Mouse (Mus musculus): ENCODE data around the gene Cbx4. TPM values are rescaled to one million over a fixed set of nuclear protein-coding genes. Genes with fewer than 3 reads are reported as not detected.
"Not testable (repeated sequence)": the region's sequence is repeated elsewhere in the genome, so short reads cannot be mapped to it uniquely, and the experiment has no call there.

Gene Cbx4
- polyA plus RNA-seq, 1 experiment from 2014 or later: 12.7 TPM

DNA sequence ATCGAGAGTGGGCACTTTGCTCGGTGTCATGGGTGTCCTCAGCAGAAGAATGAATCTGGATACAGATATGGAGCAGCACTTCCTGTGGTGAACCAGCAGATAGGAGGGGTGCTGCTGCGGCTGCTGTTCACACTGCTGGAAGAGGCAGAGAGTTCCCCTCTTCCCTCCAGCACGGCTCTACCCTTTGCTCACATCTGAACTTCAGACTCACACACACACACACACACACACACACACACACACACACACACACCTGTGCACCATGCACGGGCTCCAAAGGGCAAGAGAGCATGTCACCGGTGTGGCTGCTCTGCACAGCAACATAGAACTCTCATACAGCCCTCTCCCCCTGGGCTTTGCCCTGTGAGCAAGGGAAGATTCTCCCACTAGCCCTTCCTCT, 20.3 kb upstream of the Cbx4 start:
- no peaks in the 10 kb centered on the region for H3K9me3 ChIP-seq
- no peak overlapping the region for H3K4me3 ChIP-seq (replicated peaks)
- no peak overlapping the region for H3K9ac ChIP-seq
- 62% methylated on average over 6 of the region's 6 CpGs for WGBS
- H3K36me3 ChIP-seq (replicated peaks): no peaks in the 10 kb centered on the region
- H3K4me1 ChIP-seq: peaks cover 7% of the 10 kb centered on the region; the same call in 1 of the 2 replicates
- H3K4me2 ChIP-seq: no peak overlapping the region
- H3K27ac ChIP-seq: no peak overlapping the region
- no peak for ATAC-seq (ENCODE audit: low FRiP score)
- peaks cover 16% of the 10 kb centered on the region for H3K27me3 ChIP-seq

DNA sequence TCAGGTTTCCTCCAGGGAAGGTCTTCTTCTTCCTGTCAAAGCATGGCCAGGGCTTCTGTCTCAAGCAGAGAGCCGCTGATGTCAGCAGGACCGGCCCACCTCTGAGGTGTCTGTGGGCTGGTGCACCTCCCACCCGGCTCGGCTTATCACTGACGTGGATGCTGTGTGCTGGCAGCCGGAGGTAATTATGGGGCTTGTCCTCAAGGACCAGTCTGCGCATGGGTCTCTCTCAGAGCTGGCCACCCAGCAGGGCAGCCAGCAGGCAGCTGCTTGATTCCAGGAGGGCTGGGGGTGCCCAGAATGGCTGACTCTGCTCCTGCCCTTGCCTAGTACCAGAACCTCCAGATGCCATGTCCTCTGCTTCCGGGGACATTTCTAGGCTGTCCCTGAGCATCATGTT, 19.7 kb upstream of the Cbx4 start:
- WGBS: 53% methylated on average over 8 of the region's 8 CpGs
- peaks cover 11% of the 10 kb centered on the region for H3K27me3 ChIP-seq

DNA sequence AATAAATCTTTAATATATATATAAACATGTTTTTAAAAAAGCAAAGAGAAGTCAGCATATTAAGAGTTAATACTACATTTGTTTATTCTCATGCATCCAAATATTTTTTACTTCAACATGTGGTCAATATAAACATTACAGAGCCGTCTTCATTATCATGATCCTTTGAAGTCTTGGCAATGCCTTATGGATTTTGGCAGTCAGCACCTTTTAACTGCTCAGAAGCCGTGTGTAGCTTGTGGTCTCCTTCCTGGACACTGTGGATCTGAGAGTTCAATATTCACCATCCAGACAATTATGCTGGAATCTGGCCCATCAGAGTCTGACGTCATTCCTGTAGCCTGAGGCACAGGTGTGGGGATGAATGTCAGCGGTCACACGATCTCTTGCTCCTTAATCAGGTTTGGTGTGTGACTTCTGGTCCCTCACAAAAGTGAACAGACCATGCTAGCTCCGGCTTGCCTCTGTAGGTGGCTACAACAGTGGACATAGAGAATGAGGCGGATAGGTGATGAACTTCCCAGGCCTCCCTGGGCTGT, 19.1 kb upstream of the Cbx4 start:
- Histone ChIP-seq H3K9me3 (no peaks in the 10 kb centered on the region), H3K27ac (no peak overlapping the region), H3K36me3 (replicated peaks) (no peaks in the 10 kb centered on the region), H3K4me1 (peaks cover 7% of the 10 kb centered on the region; the same call in 1 of the 2 replicates), H3K4me3 (replicated peaks) (no peak overlapping the region), H3K9ac (no peak overlapping the region), H3K27me3 (peaks cover 9% of the 10 kb centered on the region), H3K4me2 (no peak overlapping the region)
- ATAC-seq (ENCODE audit: low FRiP score): no peak
- WGBS: 81% methylated on average over 7 of the region's 7 CpGs

More for the DNA sequence above, 19.7 kb upstream of the Cbx4 start:
- Histone ChIP-seq H3K9ac (no peak overlapping the region), H3K9me3 (no peaks in the 10 kb centered on the region), H3K4me3 (replicated peaks) (no peak overlapping the region), H3K4me1 (peaks cover 7% of the 10 kb centered on the region; the same call in 1 of the 2 replicates), H3K4me2 (no peak overlapping the region), H3K27ac (no peak overlapping the region), H3K36me3 (replicated peaks) (no peaks in the 10 kb centered on the region)
- 0 out of 2 replicates have a peak, but pooled peaks have one; percentile 39 for ATAC-seq (ENCODE audit: low FRiP score)

DNA sequence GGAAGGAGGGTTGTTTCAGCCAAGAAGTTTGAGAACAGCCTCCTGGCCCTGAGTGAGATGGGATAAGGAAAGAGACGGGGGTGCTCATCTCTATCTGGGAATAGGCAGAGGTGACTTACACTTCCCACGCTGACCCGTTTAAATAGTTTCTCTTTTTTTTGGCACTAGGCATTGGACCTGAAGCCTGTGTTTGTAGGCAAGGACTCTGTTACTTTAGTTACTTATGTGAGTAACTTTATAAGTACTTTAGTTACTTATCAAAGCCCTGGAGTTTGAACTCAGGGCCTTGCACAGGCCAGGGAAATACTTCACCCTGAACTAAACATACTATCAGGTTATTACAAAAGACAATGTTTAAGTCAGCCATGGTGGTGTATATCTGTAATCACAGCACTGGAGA, 18.0 kb upstream of the Cbx4 start:
- 91% methylated on average over 3 of the region's 3 CpGs for WGBS
- H3K27me3 ChIP-seq: peaks cover 9% of the 10 kb centered on the region
- no peaks in the 10 kb centered on the region for H3K9me3 ChIP-seq
- H3K4me1 ChIP-seq: peaks cover 7% of the 10 kb centered on the region; the same call in 1 of the 2 replicates
- H3K4me2 ChIP-seq: no peak overlapping the region
- no peak for ATAC-seq (ENCODE audit: low FRiP score)
- no peak overlapping the region for H3K27ac ChIP-seq
- no peaks in the 10 kb centered on the region for H3K36me3 ChIP-seq (replicated peaks)
- no peak overlapping the region for H3K4me3 ChIP-seq (replicated peaks)
- H3K9ac ChIP-seq: no peak overlapping the region

DNA sequence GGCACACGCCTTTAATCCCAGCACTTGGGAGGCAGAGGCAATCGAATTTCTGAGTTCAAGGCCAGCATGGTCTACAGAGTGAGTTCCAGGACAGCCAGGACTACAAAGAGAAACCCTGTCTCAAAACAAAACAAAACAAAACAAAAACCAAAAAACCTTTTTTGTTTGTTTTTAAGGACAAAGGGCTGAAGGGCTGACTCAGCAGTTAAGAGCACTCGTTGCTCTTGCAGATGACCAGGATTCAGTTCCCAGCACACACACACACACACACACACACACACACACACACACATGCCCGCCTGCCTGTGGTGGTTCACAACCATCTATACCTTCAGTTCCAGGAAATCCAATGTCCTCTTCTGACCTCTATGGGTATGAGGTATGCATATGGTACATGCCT, 14.3 kb upstream of the Cbx4 start:
- H3K27me3 ChIP-seq: peaks cover 17% of the 10 kb centered on the region
- H3K4me1 ChIP-seq; ATAC-seq (ENCODE audit: low FRiP score); H3K9me3 ChIP-seq; H3K4me3 ChIP-seq (replicated peaks); H3K9ac ChIP-seq; H3K36me3 ChIP-seq (replicated peaks); H3K4me2 ChIP-seq; H3K27ac ChIP-seq: not testable (repeated sequence)
- WGBS: 67% methylated on average over 4 of the region's 4 CpGs

DNA sequence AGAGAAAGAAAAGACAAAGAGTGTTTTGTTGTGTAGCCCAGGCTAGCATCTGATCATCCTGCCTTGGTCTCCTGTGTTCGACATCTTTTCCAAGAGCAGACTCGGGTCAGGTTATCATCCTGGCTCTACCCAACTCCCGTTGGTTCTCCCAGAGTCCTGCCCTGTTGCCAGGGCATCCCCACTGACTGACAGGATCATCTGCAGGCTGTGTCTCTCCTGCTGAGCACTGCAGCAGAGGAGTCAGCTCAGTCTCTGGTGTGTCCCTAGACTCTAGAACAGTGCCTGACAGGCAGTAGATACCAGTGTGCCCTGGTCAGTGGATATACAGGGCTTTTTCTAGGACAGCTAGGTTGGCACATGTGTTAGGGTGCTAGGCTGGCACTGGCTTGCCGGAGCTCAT, 12.2 kb upstream of the Cbx4 start:
- ATAC-seq (ENCODE audit: low FRiP score): no peak
- WGBS: 67% methylated on average over 4 of the region's 4 CpGs
- H3K27ac ChIP-seq: no peak overlapping the region
- H3K9ac ChIP-seq: no peak overlapping the region
- H3K4me1 ChIP-seq: 0 out of 2 replicates have a peak, but pooled peaks cover 8% of the 10 kb centered on the region
- no peak overlapping the region for H3K4me2 ChIP-seq
- H3K9me3 ChIP-seq: no peaks in the 10 kb centered on the region
- H3K36me3 ChIP-seq (replicated peaks): no peaks in the 10 kb centered on the region
- H3K27me3 ChIP-seq: peaks cover 32% of the 10 kb centered on the region
- H3K4me3 ChIP-seq (replicated peaks): no peak overlapping the region

DNA sequence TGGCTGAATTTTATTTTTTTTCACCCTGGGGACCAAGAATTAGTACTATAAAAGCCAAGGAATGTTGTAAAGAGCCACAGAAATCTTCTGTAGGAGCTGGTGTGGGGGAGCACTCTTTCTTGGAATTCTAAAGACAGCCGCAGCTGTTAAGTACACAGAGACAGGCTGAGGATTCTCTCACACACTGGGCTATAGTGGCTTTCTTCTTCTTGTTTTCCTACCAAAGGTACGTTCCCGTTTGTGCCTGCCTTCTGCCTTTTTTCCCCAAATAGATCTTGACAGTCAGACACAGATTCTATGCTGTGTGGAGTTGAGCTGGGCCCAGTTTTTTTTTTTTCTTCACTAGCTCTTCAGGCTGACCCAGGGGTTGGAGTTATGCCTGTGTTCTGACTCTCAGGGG, 9.4 kb upstream of the Cbx4 start:
- no peak for ATAC-seq (ENCODE audit: low FRiP score)
- no peaks in the 10 kb centered on the region for H3K9me3 ChIP-seq

DNA sequence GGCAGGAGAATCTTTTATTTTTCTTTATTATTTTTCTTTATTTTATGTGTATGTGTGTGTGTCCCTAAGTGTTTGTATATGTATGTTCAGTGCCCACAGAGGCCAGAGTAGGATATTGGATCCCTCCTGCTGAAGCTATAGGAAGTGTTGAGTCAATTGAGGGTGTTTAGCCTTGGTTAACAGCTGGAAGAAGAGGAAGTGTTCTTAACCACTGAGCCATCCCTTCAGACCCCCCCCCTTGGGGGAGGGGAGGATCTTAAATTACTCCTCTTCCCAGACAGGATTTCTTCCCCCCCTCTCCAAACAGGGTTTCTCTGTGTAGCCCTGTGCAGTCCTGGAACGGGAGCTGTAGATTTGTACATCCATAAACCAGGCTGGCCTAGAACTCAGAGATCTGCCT, 7.3 kb upstream of the Cbx4 start:
- Histone ChIP-seq H3K4me1 (peaks cover 39% of the 10 kb centered on the region), H3K9ac (no peak overlapping the region), H3K36me3 (replicated peaks) (no peaks in the 10 kb centered on the region), H3K27me3 (peaks cover 76% of the 10 kb centered on the region), H3K4me3 (replicated peaks) (no peak overlapping the region), H3K9me3 (no peaks in the 10 kb centered on the region), H3K4me2 (no peak overlapping the region), H3K27ac (no peak overlapping the region)
- WGBS: 55% methylated on average over 1 of the region's 1 CpGs
- ATAC-seq (ENCODE audit: low FRiP score): no peak

More for the DNA sequence above, 9.4 kb upstream of the Cbx4 start:
- no peak overlapping the region for H3K4me2 ChIP-seq
- H3K36me3 ChIP-seq (replicated peaks): no peaks in the 10 kb centered on the region
- peaks cover 18% of the 10 kb centered on the region for H3K4me1 ChIP-seq
- peaks cover 55% of the 10 kb centered on the region for H3K27me3 ChIP-seq
- H3K27ac ChIP-seq: 0 out of 2 replicates have a peak overlapping the region, but pooled peaks have one; percentile 14
- WGBS: 56% methylated on average over 3 of the region's 3 CpGs
- H3K9ac ChIP-seq: no peak overlapping the region
- H3K4me3 ChIP-seq (replicated peaks): no peak overlapping the region

DNA sequence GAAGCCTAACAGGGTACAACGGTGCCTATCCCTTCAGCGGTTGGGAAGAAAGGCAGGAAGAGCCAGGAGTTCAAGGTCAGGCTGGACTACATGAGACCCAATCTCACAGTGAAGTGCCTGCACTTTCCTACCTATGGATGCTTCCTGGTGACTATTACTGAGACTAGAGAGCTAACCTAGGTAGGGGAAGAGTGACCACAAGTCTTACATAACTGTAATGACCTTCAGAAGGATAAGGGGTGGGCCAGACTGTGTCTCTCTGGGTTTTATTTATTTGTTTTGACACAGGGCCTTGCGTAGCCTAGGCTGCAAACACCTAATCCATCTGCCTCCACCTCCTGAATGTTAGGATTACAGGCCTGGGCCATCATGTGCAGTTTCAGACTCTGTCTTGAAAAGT, 6.3 kb upstream of the Cbx4 start:
- Histone ChIP-seq H3K4me2 (no peak overlapping the region), H3K4me3 (replicated peaks) (no peak overlapping the region), H3K4me1 (peaks cover 47% of the 10 kb centered on the region), H3K36me3 (replicated peaks) (no peaks in the 10 kb centered on the region), H3K27me3 (peaks cover 83% of the 10 kb centered on the region), H3K9ac (no peak overlapping the region), H3K9me3 (no peaks in the 10 kb centered on the region), H3K27ac (no peak overlapping the region)
- 73% methylated on average over 3 of the region's 3 CpGs for WGBS
- ATAC-seq (ENCODE audit: low FRiP score): no peak

DNA sequence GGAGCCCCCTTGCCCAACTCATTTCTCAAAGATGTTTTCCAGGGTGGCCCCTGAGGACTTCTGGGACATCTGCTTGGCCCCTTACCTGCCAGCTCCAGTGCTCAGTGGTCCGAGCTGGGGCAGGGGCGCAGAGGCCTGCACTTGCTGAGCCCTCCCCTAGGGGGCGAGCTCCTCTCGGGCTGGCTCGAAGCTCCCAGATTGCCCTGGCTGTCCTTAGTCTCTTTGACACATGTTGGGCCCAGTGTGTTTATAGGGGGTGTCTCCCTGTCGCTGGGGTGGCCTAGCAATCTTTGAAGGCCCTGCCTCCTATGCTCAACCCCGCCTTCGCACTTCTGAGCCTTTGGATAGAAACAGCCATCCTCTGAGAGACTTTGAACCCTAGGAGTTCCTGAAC, 5.6 kb upstream of the Cbx4 start:
- ATAC-seq (ENCODE audit: low FRiP score): peak; percentile 27
- Histone ChIP-seq H3K9me3 (no peaks in the 10 kb centered on the region), H3K4me1 (peaks cover 54% of the 10 kb centered on the region), H3K36me3 (replicated peaks) (no peaks in the 10 kb centered on the region), H3K4me3 (replicated peaks) (0 out of 2 replicates have a peak overlapping the region, but pooled peaks have one; percentile 48), H3K27me3 (peaks cover 87% of the 10 kb centered on the region), H3K27ac (no peak overlapping the region), H3K4me2 (peak overlapping the region; percentile 90), H3K9ac (no peak overlapping the region)
- 2% methylated on average over 8 of the region's 8 CpGs for WGBS

DNA sequence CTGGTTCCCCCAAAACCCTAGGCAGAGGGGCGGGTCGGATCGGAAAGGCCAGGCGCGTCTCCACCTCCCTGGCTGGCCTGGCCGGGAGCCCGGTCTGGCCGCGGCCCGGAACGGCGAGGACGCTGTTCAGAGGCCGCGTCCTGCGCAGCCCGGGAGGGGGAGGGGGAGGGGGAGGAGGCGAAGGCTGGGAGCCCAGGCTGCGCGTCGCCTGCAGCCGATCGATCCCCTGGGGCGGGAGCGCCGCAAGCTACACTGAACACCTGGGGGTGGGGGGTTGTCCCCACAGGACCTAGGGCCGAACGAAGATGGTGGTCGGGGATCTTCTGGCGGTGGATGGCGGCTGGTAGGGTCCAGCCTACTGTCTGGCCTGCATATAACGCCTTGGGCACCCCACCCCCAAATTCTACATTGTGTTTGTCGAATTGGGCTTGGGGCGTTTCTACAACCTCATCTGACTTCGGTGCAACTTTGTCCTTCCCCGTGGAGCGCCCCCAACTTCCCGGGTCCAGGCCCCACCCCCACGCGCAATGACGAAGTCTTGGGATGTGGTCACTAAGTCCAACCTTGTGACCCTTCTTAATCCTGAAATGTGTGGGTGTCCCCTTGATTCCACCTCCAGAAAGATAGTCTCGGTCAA, 5.1 kb upstream of the Cbx4 start:
- no peaks in the 10 kb centered on the region for H3K36me3 ChIP-seq (replicated peaks)
- peak overlapping the region; percentile 90 for H3K4me2 ChIP-seq
- peak; percentile 27 for ATAC-seq (ENCODE audit: low FRiP score)
- H3K4me1 ChIP-seq: peaks cover 54% of the 10 kb centered on the region
- peak overlapping the region; percentile 48 for H3K4me3 ChIP-seq (replicated peaks)
- H3K9ac ChIP-seq: peak overlapping the region; percentile 56
- no peak overlapping the region for H3K27ac ChIP-seq
- 2% methylated on average over 31 of the region's 42 CpGs for WGBS
- no peaks in the 10 kb centered on the region for H3K9me3 ChIP-seq
- peaks cover 87% of the 10 kb centered on the region for H3K27me3 ChIP-seq

DNA sequence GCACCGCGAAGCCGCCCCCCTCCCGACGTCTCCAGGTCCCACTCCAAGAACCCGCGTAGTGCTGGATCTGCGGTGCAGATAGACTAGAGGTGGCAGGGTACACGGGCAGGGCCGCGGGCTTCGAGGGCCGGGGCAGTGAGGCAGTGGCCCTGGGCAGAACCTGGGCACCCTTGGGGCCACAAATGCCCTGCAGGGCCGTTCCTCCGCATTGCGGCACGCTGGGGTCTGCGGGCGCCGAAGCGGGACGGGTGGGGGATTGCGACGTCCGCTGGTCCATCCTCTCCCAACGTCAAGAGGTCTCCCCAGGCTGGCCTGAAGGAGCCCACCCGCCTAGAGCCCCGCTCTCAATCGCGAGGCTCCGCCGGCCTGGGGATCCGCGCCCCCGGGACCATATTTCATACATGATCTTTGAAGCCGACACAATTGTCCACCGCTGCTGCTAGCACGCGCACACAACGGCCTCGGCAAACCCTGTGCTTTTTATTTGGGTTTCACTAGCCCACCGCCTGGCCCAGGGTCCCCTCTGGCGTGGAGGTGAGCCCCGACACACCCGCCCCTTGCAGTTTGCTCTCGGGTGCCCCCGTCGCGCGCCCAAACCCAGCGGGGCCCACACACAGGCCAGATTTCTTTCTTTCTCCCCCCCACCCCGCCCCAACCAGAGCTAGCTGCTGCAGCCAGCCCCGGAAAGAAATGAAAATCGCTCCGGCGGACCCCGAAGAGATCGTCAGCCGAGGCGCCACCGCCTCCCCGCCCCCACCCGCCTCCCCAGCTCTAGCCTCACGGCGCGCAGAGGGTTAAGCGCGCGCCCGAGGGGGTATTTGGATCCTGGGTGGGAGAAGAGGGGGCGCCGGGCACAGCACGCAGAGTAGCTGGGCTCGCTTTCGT, 4.3 kb upstream of the Cbx4 start:
- Histone ChIP-seq H3K36me3 (replicated peaks) (no peaks in the 10 kb centered on the region), H3K27me3 (peaks cover 81% of the 10 kb centered on the region), H3K9ac (peak overlapping the region; percentile 56), H3K4me3 (replicated peaks) (peak overlapping the region; percentile 48), H3K4me1 (peaks cover 50% of the 10 kb centered on the region), H3K4me2 (peak overlapping the region; percentile 90), H3K9me3 (no peaks in the 10 kb centered on the region), H3K27ac (no peak overlapping the region)
- no peak for ATAC-seq (ENCODE audit: low FRiP score)
- 2% methylated on average over 73 of the region's 75 CpGs for WGBS
